Comparison of ENCODE assay signal across 8 mouse cellular contexts in the genomic region with DNA sequence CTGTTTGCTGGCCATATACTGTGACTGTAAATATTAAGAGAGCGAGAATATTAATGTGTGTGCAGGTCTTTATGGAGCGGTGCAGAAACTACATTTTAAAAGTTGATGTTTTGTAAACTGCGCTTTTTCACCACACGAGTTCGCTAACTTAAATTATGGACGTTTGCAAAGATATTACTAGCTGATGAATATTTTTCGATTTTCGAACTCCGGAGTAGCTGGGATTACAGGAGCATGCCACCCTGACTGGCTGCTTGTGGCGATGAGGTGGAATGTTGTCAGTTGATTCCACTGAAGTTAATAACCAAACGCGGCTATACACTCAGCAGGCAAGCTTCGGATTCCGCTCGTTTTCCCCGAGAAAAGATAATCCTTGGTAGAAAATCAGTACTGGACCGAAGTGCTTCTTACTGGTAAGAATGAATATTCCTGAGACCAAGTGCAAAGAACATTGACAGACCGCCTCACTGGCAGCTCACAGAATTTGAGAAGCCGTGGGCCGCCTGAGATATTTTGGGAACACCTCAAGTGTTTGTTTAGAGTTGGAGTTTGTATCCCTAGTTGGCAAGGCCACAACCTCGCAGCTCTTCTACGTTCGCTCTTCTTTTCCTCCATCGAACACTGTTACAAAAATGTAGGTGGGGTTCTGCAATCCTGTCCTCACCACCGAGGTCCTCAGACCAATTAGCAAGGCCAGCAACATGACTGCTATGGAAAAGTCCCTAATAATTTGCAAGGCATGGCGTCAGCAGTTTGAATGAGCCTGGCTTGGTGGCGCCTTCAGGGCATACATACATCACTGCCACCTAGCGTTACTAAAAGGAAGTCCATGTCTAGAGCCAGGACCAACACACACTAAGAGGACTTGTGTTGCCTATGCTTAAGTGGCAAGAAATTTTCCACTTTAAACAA. TPM values are rescaled to one million over a fixed set of nuclear protein-coding genes. Genes with fewer than 3 reads are reported as not detected.
A peak's percentile ranks its signal among the peaks of the same experiment; 100 is the strongest.
DNase-seq lines count a peak whose midpoint lies in the region; ATAC-seq and TF ChIP-seq lines count a peak whose summit lies in the region.

No protein-coding gene starts in this region.

- H3K9me3 ChIP-seq in E14TG2a.4 (ENCODE audit: low read length): no peaks in the 10 kb centered on the region
- no peaks in the 10 kb centered on the region for H3K9me3 ChIP-seq in heart, embryonic 14.5 days (ENCODE audit: control insufficient read depth, low read length)
- H3K9me3 ChIP-seq in kidney, postnatal 0 days (replicated peaks; ENCODE audit: low read length): no peaks in the 10 kb centered on the region
- no peaks in the 10 kb centered on the region for H3K9me3 ChIP-seq in liver, embryonic 11.5 days (ENCODE audit: control insufficient read depth, low read length)
- no peaks in the 10 kb centered on the region for H3K9me3 ChIP-seq in stomach, embryonic 16.5 days (replicated peaks; ENCODE audit: control insufficient read depth, low read length)

- H3K4me3 ChIP-seq in E14TG2a.4 (replicated peaks; ENCODE audit: low read length) (peak overlapping the region; percentile 78), myocyte (peak overlapping the region; percentile 40)
- H3K4me3 ChIP-seq in heart, embryonic 14.5 days (ENCODE audit: control insufficient read depth in 1 of 2, insufficient read depth in 1 of 2, low read depth in 1 of 2, low read length in 2 of 2): peak overlapping the region; percentile 73 to 81
- H3K4me3 ChIP-seq in kidney, postnatal 0 days (replicated peaks; ENCODE audit: low read depth, low read length): peak overlapping the region; percentile 73
- peak overlapping the region; percentile 69 for H3K4me3 ChIP-seq in liver, embryonic 11.5 days (ENCODE audit: low read depth, low read length)
- H3K4me3 ChIP-seq in stomach, embryonic 16.5 days (replicated peaks; ENCODE audit: low read length): peak overlapping the region; percentile 89

- H3ac ChIP-seq in myocyte (ENCODE audit: control insufficient read depth, insufficient read length): peak overlapping the region; percentile 88

- TF ChIP-seq POLR2A in myocyte (IDR thresholded peaks at IDR 0.05; ENCODE audit: insufficient read length, low read depth): peak; percentile 50

- TF ChIP-seq CTCF in E14TG2a.4 (conservative IDR thresholded peaks at IDR 0.05; ENCODE audit: low read length): peak; percentile 46
- TF ChIP-seq CTCF in kidney, postnatal 0 days (IDR thresholded peaks at IDR 0.05; ENCODE audit: low read depth): peak; percentile 93

- H3K36me3 ChIP-seq in E14TG2a.4 (ENCODE audit: insufficient read depth, low read length) (no peaks in the 10 kb centered on the region), myocyte (ENCODE audit: control insufficient read depth, insufficient read depth) (no peaks in the 10 kb centered on the region)
- no peaks in the 10 kb centered on the region for H3K36me3 ChIP-seq in heart, embryonic 14.5 days (ENCODE audit: control insufficient read depth, insufficient read depth, low read length)
- H3K36me3 ChIP-seq in kidney, postnatal 0 days (ENCODE audit: insufficient read depth, low read length): no peaks in the 10 kb centered on the region
- no peaks in the 10 kb centered on the region for H3K36me3 ChIP-seq in liver, embryonic 11.5 days (ENCODE audit: control insufficient read depth, insufficient read depth, low read length)
- H3K36me3 ChIP-seq in stomach, embryonic 16.5 days (ENCODE audit: control insufficient read depth, insufficient read depth, low read length): no peaks in the 10 kb centered on the region

- peaks cover 47% of the 10 kb centered on the region for H3K79me2 ChIP-seq in myocyte (ENCODE audit: control insufficient read depth, insufficient read depth)

- peaks cover 8% of the 10 kb centered on the region; the same call in 1 of the 2 replicates for H3K4me1 ChIP-seq in E14TG2a.4 (replicated peaks; ENCODE audit: low read depth, low read length)
- peaks cover 0 to 3% of the 10 kb centered on the region in 2 experiments; a peak in 1 of 4 replicates for H3K4me1 ChIP-seq in heart, embryonic 14.5 days (ENCODE audit: control insufficient read depth in 2 of 2, insufficient read depth in 2 of 2, low read length in 2 of 2)
- no peaks in the 10 kb centered on the region; the same call in none of the 2 replicates for H3K4me1 ChIP-seq in kidney, postnatal 0 days (replicated peaks; ENCODE audit: insufficient read depth, low read length)
- H3K4me1 ChIP-seq in liver, embryonic 11.5 days (replicated peaks; ENCODE audit: control insufficient read depth, insufficient read depth, low read length): peaks cover 6% of the 10 kb centered on the region; the same call in 1 of the 2 replicates
- H3K4me1 ChIP-seq in stomach, embryonic 16.5 days (ENCODE audit: control insufficient read depth, insufficient read depth, low read length): peaks cover 18% of the 10 kb centered on the region

- peak; percentile 26 for DNase-seq in c-Kit-negative CD71-positive TER-119-positive erythroid progenitor cells, embryonic 14.5 days (ENCODE audit: low read depth, low spot score)
- DNase-seq in fat pad, adult 2 months (ENCODE audit: extremely low read depth, low read depth, low spot score): peak; percentile 34
- DNase-seq in kidney, postnatal 0 days (ENCODE audit: low spot score): peak; percentile 96
- peak; percentile 62 for DNase-seq in liver, embryonic 11.5 days (ENCODE audit: low spot score)

- H3K27me3 ChIP-seq in E14TG2a.4 (ENCODE audit: insufficient read depth, low read length): peaks cover 46% of the 10 kb centered on the region
- no peaks in the 10 kb centered on the region for H3K27me3 ChIP-seq in heart, embryonic 14.5 days (ENCODE audit: control insufficient read depth, insufficient read depth, low read length)
- no peaks in the 10 kb centered on the region for H3K27me3 ChIP-seq in kidney, postnatal 0 days (ENCODE audit: insufficient read depth, low read length)
- H3K27me3 ChIP-seq in liver, embryonic 11.5 days (replicated peaks; ENCODE audit: control insufficient read depth, insufficient read depth, low read length): no peaks in the 10 kb centered on the region
- H3K27me3 ChIP-seq in myocyte (ENCODE audit: control insufficient read depth, insufficient read depth, insufficient read length): no peaks in the 10 kb centered on the region
- H3K27me3 ChIP-seq in stomach, embryonic 16.5 days (ENCODE audit: control insufficient read depth, insufficient read depth, low read length): no peaks in the 10 kb centered on the region

- H3K4me2 ChIP-seq in heart, embryonic 14.5 days (ENCODE audit: low read length): peak overlapping the region; percentile 86
- H3K4me2 ChIP-seq in kidney, postnatal 0 days (ENCODE audit: low read length): peak overlapping the region; percentile 97
- peak overlapping the region; percentile 78 for H3K4me2 ChIP-seq in liver, embryonic 11.5 days
- peak overlapping the region; percentile 95 for H3K4me2 ChIP-seq in myocyte (ENCODE audit: low read depth)
- peak overlapping the region; percentile 90 for H3K4me2 ChIP-seq in stomach, embryonic 16.5 days (ENCODE audit: low read depth, low read length)

- H3K27ac ChIP-seq in heart, embryonic 14.5 days (replicated peaks in 1 of 2; ENCODE audit: control insufficient read depth in 1 of 2, insufficient read depth in 1 of 2, low read depth in 2 of 2, low read length in 2 of 2): peak overlapping the region; percentile 46 to 59; a peak in 3 of 4 replicates
- peak overlapping the region; percentile 85; the same call in 1 of the 2 replicates for H3K27ac ChIP-seq in kidney, postnatal 0 days
- no peak overlapping the region for H3K27ac ChIP-seq in liver, embryonic 11.5 days (ENCODE audit: low read depth, low read length)
- peak overlapping the region; percentile 79; the same call in 1 of the 2 replicates for H3K27ac ChIP-seq in stomach, embryonic 16.5 days (ENCODE audit: low read length)

- ATAC-seq in heart, embryonic 14.5 days (ENCODE audit: insufficient number of reproducible peaks, insufficient read depth, low FRiP score, low read depth): peak; percentile 60
- ATAC-seq in kidney, postnatal 0 days (replicated peaks; ENCODE audit: low FRiP score, low read depth): peak; percentile 69; the same call in 1 of the 2 replicates
- peak; percentile 72 for ATAC-seq in liver, embryonic 11.5 days (replicated peaks; ENCODE audit: low FRiP score)
- ATAC-seq in stomach, embryonic 16.5 days (ENCODE audit: insufficient read depth, low FRiP score): peak; percentile 78; the same call in 1 of the 2 replicates

- peak overlapping the region; percentile 87 for H3K9ac ChIP-seq in heart, embryonic 14.5 days (ENCODE audit: low read length)
- peak overlapping the region; percentile 77 for H3K9ac ChIP-seq in kidney, postnatal 0 days (ENCODE audit: low read depth, low read length)
- peak overlapping the region; percentile 84 for H3K9ac ChIP-seq in liver, embryonic 11.5 days (ENCODE audit: low read depth, low read length)
- H3K9ac ChIP-seq in stomach, embryonic 16.5 days (ENCODE audit: low read length): peak overlapping the region; percentile 97

- 5% methylated on average over 28 of the region's 28 CpGs for WGBS in heart, embryonic 14.5 days
- WGBS in kidney, postnatal 0 days: 11% methylated on average over 28 of the region's 28 CpGs
- WGBS in liver, embryonic 11.5 days: 19% methylated on average over 28 of the region's 28 CpGs
- 11% methylated on average over 28 of the region's 28 CpGs for WGBS in stomach, embryonic 16.5 days

TF ChIP-seq in myocyte, 11 proteins besides CTCF, POLR2A, EP300 and RAD21 (continues in another document):
- peak; percentile 33 for TF ChIP-seq E2F4 (IDR thresholded peaks at IDR 0.05; ENCODE audit: insufficient read depth)

RNA-seq across cellular contexts. Expression of a gene that starts 0.7 kb away (rescaled TPM):
- 6.4 and 6.8 TPM in 2 replicates for polyA plus RNA-seq in heart, embryonic 14.5 days (2014; fragmentation: Nextera tagmentation; extraction: Ambion mirVana)
- 8.5 and 10.4 TPM in 2 replicates for polyA plus RNA-seq in kidney, postnatal 0 days (2015; fragmentation: Nextera tagmentation; extraction: Ambion mirVana)
- polyA plus RNA-seq in liver, embryonic 11.5 days (2014; fragmentation: Nextera tagmentation; extraction: Ambion mirVana): 8.9 and 9.3 TPM in 2 replicates
- polyA plus RNA-seq in myocyte (2012; fragmentation: generic; extraction: Trizol): 24.8 TPM
- polyA plus RNA-seq in stomach, embryonic 16.5 days (2015; fragmentation: Nextera tagmentation; extraction: Ambion mirVana): 19.5 and 21.4 TPM in 2 replicates

RNA-seq across cellular contexts. Expression of a gene that starts 23.2 kb away (rescaled TPM):
- polyA plus RNA-seq in heart, embryonic 14.5 days (2014; fragmentation: Nextera tagmentation; extraction: Ambion mirVana): not detected in 2 replicates
- polyA plus RNA-seq in kidney, postnatal 0 days (2015; fragmentation: Nextera tagmentation; extraction: Ambion mirVana): not detected in 2 replicates
- polyA plus RNA-seq in liver, embryonic 11.5 days (2014; fragmentation: Nextera tagmentation; extraction: Ambion mirVana): not detected in 2 replicates
- not detected for polyA plus RNA-seq in myocyte (2012; fragmentation: generic; extraction: Trizol)
- polyA plus RNA-seq in stomach, embryonic 16.5 days (2015; fragmentation: Nextera tagmentation; extraction: Ambion mirVana): not detected in 2 replicates

RNA-seq across cellular contexts. Expression of a gene that starts 38.4 kb away (rescaled TPM):
- 0.67 and 1.3 TPM in 2 replicates for polyA plus RNA-seq in heart, embryonic 14.5 days (2014; fragmentation: Nextera tagmentation; extraction: Ambion mirVana)
- 47.0 and 54.1 TPM in 2 replicates for polyA plus RNA-seq in kidney, postnatal 0 days (2015; fragmentation: Nextera tagmentation; extraction: Ambion mirVana)
- polyA plus RNA-seq in liver, embryonic 11.5 days (2014; fragmentation: Nextera tagmentation; extraction: Ambion mirVana): 2.9 TPM in 2 replicates
- polyA plus RNA-seq in myocyte (2012; fragmentation: generic; extraction: Trizol): 2.0 TPM
- polyA plus RNA-seq in stomach, embryonic 16.5 days (2015; fragmentation: Nextera tagmentation; extraction: Ambion mirVana): 12.9 and 14.5 TPM in 2 replicates

Comparison
In these comparisons a context has a peak if more than half of its experiments do, and no peak if none do; other contexts are left out.
1. DNase-seq: peak in every context shown above with its lines; median percentile 96 in kidney, postnatal 0 days; 62 in liver, embryonic 11.5 days; 34 in fat pad, adult 2 months; 26 in c-Kit-negative CD71-positive TER-119-positive erythroid progenitor cells, embryonic 14.5 days.